Mouse (Mus musculus) cerebellum, adult 2 months (tissue): ENCODE data around the gene Twf2.

Experiments used
- CTCF ChIP-seq: fragments of 200-500 bp; IDR thresholded peaks from 2 replicates; pipeline ENCODE4 v1.5.1; 2011; ENCODE audit warnings: low read depth, mild to moderate bottlenecking, control low read depth, low read length, moderate library complexity, borderline replicate concordance; ENCODE audit not compliant: insufficient read depth
- POLR2A ChIP-seq: fragments of 200-500 bp; IDR thresholded peaks from 2 replicates; pipeline ENCODE4 v1.6.1; 2011; ENCODE audit warnings: low read length, control low read depth, borderline replicate concordance; ENCODE audit not compliant: insufficient read depth

GRCm38 (mm10) chr9:106166709-106167108, 36.2 kb upstream of the Twf2 start:
- TF ChIP-seq CTCF (no peak), POLR2A (no peak)
